Mouse (Mus musculus): Measurements from ENCODE around the gene Neurl4.

DNA sequence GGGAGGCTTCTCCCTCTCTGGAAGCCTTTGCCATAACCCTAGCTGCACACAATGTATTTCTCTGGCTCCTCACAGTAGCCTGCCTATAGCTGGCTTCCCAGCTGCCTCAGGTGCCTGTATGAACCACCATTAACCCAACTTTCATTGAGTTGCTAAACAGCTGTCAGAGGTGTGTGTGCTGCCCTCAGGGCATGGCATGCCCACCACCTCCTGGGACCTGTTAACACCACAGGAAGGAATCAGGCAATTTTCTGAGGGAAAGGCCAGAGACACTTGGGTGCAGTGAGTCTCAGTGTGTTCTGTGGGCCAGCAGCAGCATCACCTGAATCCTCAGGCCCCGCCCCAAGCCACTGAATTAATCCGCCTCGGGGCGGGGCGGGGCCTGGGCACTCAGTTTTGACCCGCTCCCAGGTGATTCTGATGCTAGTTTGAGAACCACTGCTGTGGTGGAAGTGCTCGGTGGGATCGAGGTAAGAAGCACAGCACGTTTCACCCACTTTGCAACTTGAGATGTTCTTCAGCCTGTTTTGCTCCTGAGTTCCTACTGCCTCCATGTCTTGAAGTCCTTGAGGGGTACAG, 37.6 kb downstream of the Neurl4 start:
- TF ChIP-seq GATA1 (IDR thresholded peaks at IDR 0.05; ENCODE audit: low read length) = no peak
- no peak for TF ChIP-seq TAL1 (IDR thresholded peaks at IDR 0.05; ENCODE audit: low read length)
